Mouse (Mus musculus): ENCODE measurements around the gene Fignl2. TPM values are rescaled to one million over a fixed set of nuclear protein-coding genes. Genes with fewer than 3 reads are reported as not detected.
A peak's percentile ranks its signal among the peaks of the same experiment; 100 is the strongest.

Gene Fignl2
- polyA plus RNA-seq, 1 experiment from 2014 or later = 0.41 TPM

DNA sequence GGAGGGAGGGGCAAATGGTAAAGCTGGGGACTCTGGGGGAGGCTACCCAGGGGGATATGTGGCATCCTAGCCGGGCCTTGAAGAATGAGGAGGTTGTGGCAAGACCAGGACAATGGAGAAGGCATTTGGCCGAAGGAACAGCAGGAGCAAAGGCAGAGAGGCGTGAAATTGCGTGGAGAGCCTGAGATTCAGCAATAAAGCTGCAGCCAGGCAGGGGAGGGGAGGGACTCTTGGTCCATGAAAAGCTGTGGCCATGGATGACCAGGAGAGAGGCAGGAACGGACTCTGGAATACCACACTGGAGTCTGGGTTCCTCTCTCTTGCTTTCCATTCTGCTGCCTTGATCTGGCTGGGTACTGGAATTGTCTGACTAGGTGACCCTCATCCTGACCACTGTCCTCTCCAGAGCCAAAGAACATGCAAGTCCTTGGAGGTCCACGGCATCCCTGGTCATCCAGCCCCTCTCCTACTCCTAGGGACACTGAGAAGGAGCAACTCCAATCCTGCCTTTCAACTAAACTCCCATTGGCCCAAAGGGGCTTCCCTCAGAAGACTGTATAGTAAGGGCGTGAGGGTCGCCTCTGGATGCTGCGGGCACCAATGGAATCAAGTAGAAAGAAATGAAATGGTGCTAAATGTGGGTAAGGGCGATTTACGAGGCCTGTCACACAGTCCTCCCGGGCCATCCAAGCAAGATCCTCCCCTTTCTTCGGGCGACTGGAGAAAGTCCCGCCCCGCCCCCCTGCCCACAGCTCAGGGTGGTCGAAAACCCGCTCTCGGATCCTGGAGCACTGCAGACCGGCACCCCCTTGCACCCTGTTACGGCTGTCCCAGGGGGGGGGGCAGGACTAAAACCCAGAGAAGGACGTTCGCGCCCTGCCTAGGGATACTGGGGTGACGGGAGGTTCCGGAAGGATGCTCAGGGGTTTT, 2.0 kb downstream of the Fignl2 start:
- Histone ChIP-seq H3K4me3 (ENCODE audit: low read depth, low read length) (peak overlapping the region; percentile 94), H3K36me3 (ENCODE audit: control insufficient read depth, insufficient read depth, low read length) (no peaks in the 10 kb centered on the region), H3K9ac (replicated peaks; ENCODE audit: low read depth, low read length) (no peak overlapping the region), H3K4me2 (replicated peaks; ENCODE audit: low read depth, low read length) (peak overlapping the region; percentile 70), H3K27ac (ENCODE audit: low read length) (no peak overlapping the region), H3K27me3 (ENCODE audit: control insufficient read depth, insufficient read depth, low read length) (no peaks in the 10 kb centered on the region), H3K9me3 (ENCODE audit: control insufficient read depth, low read depth, low read length) (no peaks in the 10 kb centered on the region), H3K4me1 (ENCODE audit: control insufficient read depth, insufficient read depth, low read length) (peaks cover 26% of the 10 kb centered on the region; the same call in 1 of the 2 replicates)
- 12% methylated on average over 25 of the region's 26 CpGs for WGBS
- no peak for ATAC-seq (ENCODE audit: insufficient number of reproducible peaks, insufficient read depth, low FRiP score, low read depth)

- Histone ChIP-seq H3K36me3 (ENCODE audit: control insufficient read depth, insufficient read depth, low read length) (no peaks in the 10 kb centered on the region), H3K27ac (ENCODE audit: low read length) (no peak overlapping the region), H3K27me3 (ENCODE audit: control insufficient read depth, insufficient read depth, low read length) (no peaks in the 10 kb centered on the region), H3K4me2 (replicated peaks; ENCODE audit: low read depth, low read length) (peak overlapping the region; percentile 28; the same call in 1 of the 2 replicates), H3K4me1 (ENCODE audit: control insufficient read depth, insufficient read depth, low read length) (peaks cover 32% of the 10 kb centered on the region), H3K9me3 (ENCODE audit: control insufficient read depth, low read depth, low read length) (no peaks in the 10 kb centered on the region), H3K4me3 (ENCODE audit: low read depth, low read length) (no peak overlapping the region), H3K9ac (replicated peaks; ENCODE audit: low read depth, low read length) (no peak overlapping the region)
- ATAC-seq (ENCODE audit: insufficient number of reproducible peaks, insufficient read depth, low FRiP score, low read depth) = no peak
- WGBS = 65% methylated on average over 5 of the region's 5 CpGs
Observed at GRCm38 (mm10) chr15:101075656-101076055, 2.7 kb downstream of the Fignl2 start.

GRCm38 (mm10) chr15:101075150-101075549, 3.2 kb downstream of the Fignl2 start:
- H3K9ac ChIP-seq (replicated peaks; ENCODE audit: low read depth, low read length) = no peak overlapping the region
- no peaks in the 10 kb centered on the region for H3K36me3 ChIP-seq (ENCODE audit: control insufficient read depth, insufficient read depth, low read length)
- 80% methylated on average over 4 of the region's 4 CpGs for WGBS
- no peak overlapping the region for H3K4me3 ChIP-seq (ENCODE audit: low read depth, low read length)
- H3K9me3 ChIP-seq (ENCODE audit: control insufficient read depth, low read depth, low read length) = no peaks in the 10 kb centered on the region
- H3K27me3 ChIP-seq (ENCODE audit: control insufficient read depth, insufficient read depth, low read length) = no peaks in the 10 kb centered on the region
- no peak overlapping the region for H3K27ac ChIP-seq (ENCODE audit: low read length)
- H3K4me1 ChIP-seq (ENCODE audit: control insufficient read depth, insufficient read depth, low read length) = peaks cover 37% of the 10 kb centered on the region
- no peak for ATAC-seq (ENCODE audit: insufficient number of reproducible peaks, insufficient read depth, low FRiP score, low read depth)
- H3K4me2 ChIP-seq (replicated peaks; ENCODE audit: low read depth, low read length) = no peak overlapping the region

- Histone ChIP-seq H3K9ac (replicated peaks; ENCODE audit: low read depth, low read length) (no peak overlapping the region), H3K4me3 (ENCODE audit: low read depth, low read length) (no peak overlapping the region), H3K4me1 (ENCODE audit: control insufficient read depth, insufficient read depth, low read length) (peaks cover 48% of the 10 kb centered on the region), H3K9me3 (ENCODE audit: control insufficient read depth, low read depth, low read length) (no peaks in the 10 kb centered on the region), H3K27me3 (ENCODE audit: control insufficient read depth, insufficient read depth, low read length) (no peaks in the 10 kb centered on the region), H3K4me2 (replicated peaks; ENCODE audit: low read depth, low read length) (no peak overlapping the region), H3K27ac (ENCODE audit: low read length) (no peak overlapping the region), H3K36me3 (ENCODE audit: control insufficient read depth, insufficient read depth, low read length) (no peaks in the 10 kb centered on the region)
- no peak for ATAC-seq (ENCODE audit: insufficient number of reproducible peaks, insufficient read depth, low FRiP score, low read depth)
- WGBS = 86% methylated on average over 5 of the region's 5 CpGs
Observed at GRCm38 (mm10) chr15:101074067-101074466, 4.3 kb downstream of the Fignl2 start.

GRCm38 (mm10) chr15:101072736-101073135, 5.6 kb downstream of the Fignl2 start:
- no peaks in the 10 kb centered on the region for H3K27me3 ChIP-seq (ENCODE audit: control insufficient read depth, insufficient read depth, low read length)
- H3K27ac ChIP-seq (ENCODE audit: low read length) = no peak overlapping the region
- no peaks in the 10 kb centered on the region for H3K36me3 ChIP-seq (ENCODE audit: control insufficient read depth, insufficient read depth, low read length)
- WGBS = 70% methylated on average over 2 of the region's 2 CpGs
- peaks cover 55% of the 10 kb centered on the region for H3K4me1 ChIP-seq (ENCODE audit: control insufficient read depth, insufficient read depth, low read length)
- ATAC-seq (ENCODE audit: insufficient number of reproducible peaks, insufficient read depth, low FRiP score, low read depth) = no peak
- no peak overlapping the region for H3K4me3 ChIP-seq (ENCODE audit: low read depth, low read length)
- H3K9me3 ChIP-seq (ENCODE audit: control insufficient read depth, low read depth, low read length) = no peaks in the 10 kb centered on the region
- no peak overlapping the region for H3K9ac ChIP-seq (replicated peaks; ENCODE audit: low read depth, low read length)
- H3K4me2 ChIP-seq (replicated peaks; ENCODE audit: low read depth, low read length) = no peak overlapping the region

GRCm38 (mm10) chr15:101070762-101071161, 7.6 kb downstream of the Fignl2 start:
- peak; percentile 77 for ATAC-seq (ENCODE audit: insufficient number of reproducible peaks, insufficient read depth, low FRiP score, low read depth)
- H3K4me3 ChIP-seq (ENCODE audit: low read depth, low read length) = no peak overlapping the region
- 0 out of 2 replicates have a peak overlapping the region, but pooled peaks have one; percentile 6 for H3K9ac ChIP-seq (replicated peaks; ENCODE audit: low read depth, low read length)
- WGBS = 22% methylated on average over 5 of the region's 5 CpGs
- H3K27ac ChIP-seq (ENCODE audit: low read length) = peak overlapping the region; percentile 89
- peaks cover 62% of the 10 kb centered on the region for H3K4me1 ChIP-seq (ENCODE audit: control insufficient read depth, insufficient read depth, low read length)
- H3K27me3 ChIP-seq (ENCODE audit: control insufficient read depth, insufficient read depth, low read length) = no peaks in the 10 kb centered on the region
- H3K36me3 ChIP-seq (ENCODE audit: control insufficient read depth, insufficient read depth, low read length) = no peaks in the 10 kb centered on the region
- H3K4me2 ChIP-seq (replicated peaks; ENCODE audit: low read depth, low read length) = no peak overlapping the region
- H3K9me3 ChIP-seq (ENCODE audit: control insufficient read depth, low read depth, low read length) = no peaks in the 10 kb centered on the region

DNA sequence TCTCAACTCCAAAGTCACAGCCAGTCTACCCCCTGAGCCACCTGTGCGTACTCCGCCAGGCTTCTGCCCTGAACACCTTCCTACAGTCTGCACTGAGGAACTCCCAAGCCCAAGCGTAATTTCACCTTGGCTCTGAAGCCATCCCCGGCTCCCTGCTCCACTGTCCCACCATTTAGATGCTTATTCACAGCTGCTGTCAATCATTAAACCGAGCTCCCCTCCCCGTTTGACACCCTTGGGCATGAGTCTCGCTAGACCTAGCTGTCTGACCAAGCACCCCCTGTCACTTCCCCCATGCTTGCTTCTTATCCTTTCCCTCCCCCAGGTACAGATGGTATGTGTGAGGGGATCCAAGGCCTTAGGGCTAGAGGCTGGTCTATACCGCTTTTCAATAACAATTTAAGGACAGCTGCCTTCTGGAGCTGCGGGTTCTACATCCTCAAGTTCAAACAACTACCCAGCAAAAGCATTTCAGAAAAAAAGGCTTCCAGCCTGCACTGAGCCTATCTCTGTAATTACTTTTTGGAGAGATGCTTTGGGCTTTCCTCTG, 8.7 kb downstream of the Fignl2 start:
- H3K9me3 ChIP-seq (ENCODE audit: control insufficient read depth, low read depth, low read length) = no peaks in the 10 kb centered on the region
- no peak overlapping the region for H3K9ac ChIP-seq (replicated peaks; ENCODE audit: low read depth, low read length)
- no peaks in the 10 kb centered on the region for H3K27me3 ChIP-seq (ENCODE audit: control insufficient read depth, insufficient read depth, low read length)
- no peak overlapping the region for H3K4me2 ChIP-seq (replicated peaks; ENCODE audit: low read depth, low read length)
- no peak for ATAC-seq (ENCODE audit: insufficient number of reproducible peaks, insufficient read depth, low FRiP score, low read depth)
- 48% methylated on average over 9 of the region's 9 CpGs for WGBS
- peak overlapping the region; percentile 89 for H3K27ac ChIP-seq (ENCODE audit: low read length)
- H3K4me3 ChIP-seq (ENCODE audit: low read depth, low read length) = no peak overlapping the region
- H3K36me3 ChIP-seq (ENCODE audit: control insufficient read depth, insufficient read depth, low read length) = no peaks in the 10 kb centered on the region
- H3K4me1 ChIP-seq (ENCODE audit: control insufficient read depth, insufficient read depth, low read length) = peaks cover 67% of the 10 kb centered on the region

- H3K4me1 ChIP-seq (ENCODE audit: control insufficient read depth, insufficient read depth, low read length) = peaks cover 67% of the 10 kb centered on the region
- ATAC-seq (ENCODE audit: insufficient number of reproducible peaks, insufficient read depth, low FRiP score, low read depth) = no peak
- H3K36me3 ChIP-seq (ENCODE audit: control insufficient read depth, insufficient read depth, low read length) = no peaks in the 10 kb centered on the region
- WGBS = 72% methylated on average over 4 of the region's 4 CpGs
- H3K27me3 ChIP-seq (ENCODE audit: control insufficient read depth, insufficient read depth, low read length) = no peaks in the 10 kb centered on the region
- no peak overlapping the region for H3K4me3 ChIP-seq (ENCODE audit: low read depth, low read length)
- H3K9ac ChIP-seq (replicated peaks; ENCODE audit: low read depth, low read length) = no peak overlapping the region
- no peaks in the 10 kb centered on the region for H3K9me3 ChIP-seq (ENCODE audit: control insufficient read depth, low read depth, low read length)
- no peak overlapping the region; the same call in 1 of the 2 replicates for H3K27ac ChIP-seq (ENCODE audit: low read length)
- no peak overlapping the region for H3K4me2 ChIP-seq (replicated peaks; ENCODE audit: low read depth, low read length)
Observed at GRCm38 (mm10) chr15:101068671-101069070, 9.7 kb downstream of the Fignl2 start.
